Mouse (Mus musculus) embryonic facial prominence, embryonic 12.5 days (tissue): ENCODE results near the gene Crabp2. TPM values are rescaled to one million over a fixed set of nuclear protein-coding genes. Genes with fewer than 3 reads are reported as not detected.

Source experiments
- polyA plus RNA-seq: library from polyadenylated mRNA; unstranded; fragments of >200 nt; fragmentation: Nextera tagmentation; extraction: Ambion mirVana; gene quantifications from 2 replicates; pipeline ENCODE4 v1.2.1, GENCODE M21; 2016

The Crabp2 gene
- polyA plus RNA-seq, 1 experiment from 2014 or later, result 481 TPM

Other genes with a start within 250 kb of the Crabp2 start
- gene Lrrc71, start 200.0 kb upstream of the Crabp2 start, polyA plus RNA-seq, result 0.28 and 0.31 TPM in 2 replicates
- gene Ntrk1, start 153.5 kb upstream of the Crabp2 start, polyA plus RNA-seq, result 40.0 and 51.7 TPM in 2 replicates
- gene Insrr, start 151.7 kb upstream of the Crabp2 start, polyA plus RNA-seq, result 1.7 and 1.9 TPM in 2 replicates
- 14.4 and 15.1 TPM in 2 replicates for gene Pear1, start 124.4 kb upstream of the Crabp2 start, polyA plus RNA-seq
- 0.08 TPM in 1 of 2 replicates, not detected in the other for gene Sh2d2a, start 101.9 kb upstream of the Crabp2 start, polyA plus RNA-seq
- gene Prcc, start 63.1 kb upstream of the Crabp2 start, polyA plus RNA-seq, result 15.5 and 16.0 TPM in 2 replicates
- gene Hdgf, start 42.3 kb upstream of the Crabp2 start, polyA plus RNA-seq, result 246 and 270 TPM in 2 replicates
- gene Mrpl24, start 29.2 kb upstream of the Crabp2 start, polyA plus RNA-seq, result 71.4 and 72.9 TPM in 2 replicates
- 75.4 and 80.1 TPM in 2 replicates for gene Isg20l2, start 18.4 kb upstream of the Crabp2 start, polyA plus RNA-seq
- gene Rrnad1, start 17.9 kb upstream of the Crabp2 start, polyA plus RNA-seq, result 23.2 and 23.8 TPM in 2 replicates
- 40.0 and 42.0 TPM in 2 replicates for gene Nes, start 22.4 kb downstream of the Crabp2 start, polyA plus RNA-seq
- gene Bcan, start 51.6 kb downstream of the Crabp2 start, polyA plus RNA-seq, result 0.15 and 0.39 TPM in 2 replicates
- 0.09 and 0.34 TPM in 2 replicates for gene Hapln2, start 78.9 kb downstream of the Crabp2 start, polyA plus RNA-seq
- gene Gpatch4, start 94.4 kb downstream of the Crabp2 start, polyA plus RNA-seq, result 32.7 and 34.6 TPM in 2 replicates
- gene Naxe, start 109.8 kb downstream of the Crabp2 start, polyA plus RNA-seq, result 183 and 187 TPM in 2 replicates
- 0.32 and 0.46 TPM in 2 replicates for gene Ttc24, start 129.6 kb downstream of the Crabp2 start, polyA plus RNA-seq
- gene Iqgap3, start 133.3 kb downstream of the Crabp2 start, polyA plus RNA-seq, result 24.4 and 25.8 TPM in 2 replicates
- gene Mef2d, start 193.7 kb downstream of the Crabp2 start, polyA plus RNA-seq, result 16.9 and 17.7 TPM in 2 replicates